Mouse (Mus musculus): ENCODE measurements around the gene Emg1. TPM values are rescaled to one million over a fixed set of nuclear protein-coding genes. Genes with fewer than 3 reads are reported as not detected.

The Emg1 gene
- total and polyA plus RNA-seq, 2 experiments: 46.0 to 97.4 TPM

GRCm38 (mm10) chr6:124738511-124739023 is 26.6 kb upstream of the Emg1 start, which contains the start of gene Ptpn6:
Gene Ptpn6 (minus strand): TSS chr6:124738714.
- Histone ChIP-seq H3K27ac (replicated peaks; ENCODE audit: insufficient read depth, low read depth, low read length) (peak within 1 kb of the TSS; percentile 63), H3K4me3 (ENCODE audit: insufficient read depth, low read depth, low read length) (peak within 1 kb of the TSS; percentile 45), H3K9ac (ENCODE audit: low read depth, low read length) (peak within 1 kb of the TSS; percentile 40), H3K27me3 (ENCODE audit: control insufficient read depth, insufficient read depth, low read length) (no peaks in the 10 kb centered on the region), H3K79me2 (ENCODE audit: control insufficient read depth, insufficient read depth, low read length) (no peaks in the 10 kb centered on the region; the same call in 1 of the 2 replicates), H3K36me3 (ENCODE audit: control insufficient read depth, insufficient read depth, low read length) (no peaks in the 10 kb centered on the region), H3K4me1 (ENCODE audit: control insufficient read depth, insufficient read depth, low read length) (peaks cover 18% of the 10 kb centered on the region)
- TF ChIP-seq POLR2A (IDR thresholded peaks at IDR 0.05; ENCODE audit: extremely low read depth, insufficient read depth, low read length): 0 out of 2 replicates have a peak, but pooled peaks have one; percentile 48
- no peak for TF ChIP-seq CTCF (IDR thresholded peaks at IDR 0.05; ENCODE audit: low read depth, low read length)
- WGBS: 14% methylated on average over 15 of the region's 15 CpGs
- DNase-seq (ENCODE audit: extremely low read depth, low read depth, low spot score): peak; percentile 96

DNA sequence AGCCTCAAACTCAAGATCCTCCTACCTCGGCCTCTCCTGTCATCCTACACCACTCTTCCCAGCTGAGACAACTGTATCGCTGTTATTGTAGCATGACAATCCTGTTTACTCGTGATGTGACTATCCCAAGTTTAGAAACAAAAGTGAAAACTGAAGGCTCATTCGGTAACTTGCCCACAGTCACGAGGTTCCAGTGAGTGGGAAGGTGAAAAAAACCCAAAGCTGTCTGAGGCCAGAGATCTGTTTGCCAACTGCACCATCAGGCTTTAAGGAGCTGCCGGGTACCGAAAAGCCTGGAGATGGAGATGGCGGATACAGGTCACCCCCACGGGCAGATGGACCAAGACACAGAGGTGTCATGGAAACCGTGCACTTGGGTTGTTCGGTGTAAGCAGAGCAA is 25.1 kb upstream of the Emg1 start:
- WGBS: 91% methylated on average over 11 of the region's 11 CpGs
- H3K79me2 ChIP-seq (ENCODE audit: control insufficient read depth, insufficient read depth, low read length): no peaks in the 10 kb centered on the region; the same call in 1 of the 2 replicates
- no peaks in the 10 kb centered on the region for H3K36me3 ChIP-seq (ENCODE audit: control insufficient read depth, insufficient read depth, low read length)
- TF ChIP-seq POLR2A (IDR thresholded peaks at IDR 0.05; ENCODE audit: extremely low read depth, insufficient read depth, low read length) (no peak), CTCF (IDR thresholded peaks at IDR 0.05; ENCODE audit: low read depth, low read length) (no peak)
- no peak overlapping the region for H3K9ac ChIP-seq (ENCODE audit: low read depth, low read length)
- no peak overlapping the region for H3K27ac ChIP-seq (replicated peaks; ENCODE audit: insufficient read depth, low read depth, low read length)
- DNase-seq (ENCODE audit: extremely low read depth, low read depth, low spot score): no peak
- H3K4me3 ChIP-seq (ENCODE audit: insufficient read depth, low read depth, low read length): no peak overlapping the region
- H3K4me1 ChIP-seq (ENCODE audit: control insufficient read depth, insufficient read depth, low read length): peaks cover 18% of the 10 kb centered on the region
- H3K27me3 ChIP-seq (ENCODE audit: control insufficient read depth, insufficient read depth, low read length): no peaks in the 10 kb centered on the region

DNA sequence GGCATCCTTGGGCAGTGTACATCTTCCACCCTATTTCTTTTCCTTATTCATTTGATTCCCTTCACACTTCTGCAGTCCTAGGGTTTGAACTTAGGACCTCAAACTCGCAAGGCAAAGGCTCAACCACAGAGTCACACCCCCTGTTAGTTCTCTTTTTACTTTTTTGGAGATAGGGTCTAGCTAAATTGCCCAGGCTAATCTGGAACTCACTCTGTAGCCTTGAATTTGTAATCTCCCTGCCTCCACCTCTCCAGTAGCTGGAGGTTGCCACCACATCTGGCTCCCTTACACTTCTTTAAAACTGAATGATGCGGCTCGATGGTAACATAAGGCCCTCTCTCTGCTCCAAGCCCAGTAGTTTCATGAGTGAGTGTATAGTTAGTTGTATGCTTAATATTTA is 22.4 kb upstream of the Emg1 start:
- Histone ChIP-seq H3K27ac (replicated peaks; ENCODE audit: insufficient read depth, low read depth, low read length) (no peak overlapping the region), H3K4me3 (ENCODE audit: insufficient read depth, low read depth, low read length) (no peak overlapping the region), H3K27me3 (ENCODE audit: control insufficient read depth, insufficient read depth, low read length) (no peaks in the 10 kb centered on the region), H3K4me1 (ENCODE audit: control insufficient read depth, insufficient read depth, low read length) (peaks cover 7% of the 10 kb centered on the region), H3K9ac (ENCODE audit: low read depth, low read length) (no peak overlapping the region), H3K36me3 (ENCODE audit: control insufficient read depth, insufficient read depth, low read length) (no peaks in the 10 kb centered on the region; the same call in 1 of the 2 replicates), H3K79me2 (ENCODE audit: control insufficient read depth, insufficient read depth, low read length) (no peaks in the 10 kb centered on the region; the same call in 1 of the 2 replicates)
- no peak for DNase-seq (ENCODE audit: extremely low read depth, low read depth, low spot score)
- no peak for TF ChIP-seq POLR2A (IDR thresholded peaks at IDR 0.05; ENCODE audit: extremely low read depth, insufficient read depth, low read length)
- no peak for TF ChIP-seq CTCF (IDR thresholded peaks at IDR 0.05; ENCODE audit: low read depth, low read length)
- 95% methylated on average over 3 of the region's 3 CpGs for WGBS

GRCm38 (mm10) chr6:124732476-124733370 is 20.7 kb upstream of the Emg1 start:
- no peaks in the 10 kb centered on the region for H3K4me1 ChIP-seq (ENCODE audit: control insufficient read depth, insufficient read depth, low read length)
- no peaks in the 10 kb centered on the region for H3K27me3 ChIP-seq (ENCODE audit: control insufficient read depth, insufficient read depth, low read length)
- H3K79me2 ChIP-seq (ENCODE audit: control insufficient read depth, insufficient read depth, low read length): no peaks in the 10 kb centered on the region; the same call in 1 of the 2 replicates
- DNase-seq (ENCODE audit: extremely low read depth, low read depth, low spot score): no peak
- H3K4me3 ChIP-seq (ENCODE audit: insufficient read depth, low read depth, low read length): peak overlapping the region; percentile 62
- no peak for TF ChIP-seq CTCF (IDR thresholded peaks at IDR 0.05; ENCODE audit: low read depth, low read length)
- 0 out of 2 replicates have a peak, but pooled peaks have one; percentile 18 for TF ChIP-seq POLR2A (IDR thresholded peaks at IDR 0.05; ENCODE audit: extremely low read depth, insufficient read depth, low read length)
- H3K27ac ChIP-seq (replicated peaks; ENCODE audit: insufficient read depth, low read depth, low read length): peak overlapping the region; percentile 56
- H3K36me3 ChIP-seq (ENCODE audit: control insufficient read depth, insufficient read depth, low read length): no peaks in the 10 kb centered on the region; the same call in 1 of the 2 replicates
- 73% methylated on average over 19 of the region's 19 CpGs for WGBS
- H3K9ac ChIP-seq (ENCODE audit: low read depth, low read length): peak overlapping the region; percentile 63

DNA sequence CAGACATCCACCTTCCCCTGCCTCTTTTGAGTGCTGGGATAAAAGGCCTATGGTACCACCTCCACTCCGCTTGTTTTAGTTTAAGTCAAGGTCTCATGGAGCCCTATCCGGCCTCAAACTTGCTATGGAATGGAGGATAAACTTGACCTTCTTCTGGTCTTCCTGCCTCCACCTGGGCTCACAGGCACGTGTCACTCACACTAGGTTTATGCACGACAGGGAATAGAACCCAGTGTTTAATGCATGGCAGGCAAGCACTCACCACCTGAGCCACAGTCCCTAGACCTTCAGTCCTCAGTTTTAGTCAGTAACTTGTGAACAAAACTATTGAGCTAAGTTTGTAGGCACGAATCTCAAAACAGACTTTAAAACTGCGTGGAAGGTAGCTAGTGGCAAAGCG is 19.1 kb upstream of the Emg1 start:
- TF ChIP-seq POLR2A (IDR thresholded peaks at IDR 0.05; ENCODE audit: extremely low read depth, insufficient read depth, low read length) (no peak), CTCF (IDR thresholded peaks at IDR 0.05; ENCODE audit: low read depth, low read length) (no peak)

More for the DNA sequence above, 19.1 kb upstream of the Emg1 start:
- H3K36me3 ChIP-seq (ENCODE audit: control insufficient read depth, insufficient read depth, low read length): no peaks in the 10 kb centered on the region; the same call in 1 of the 2 replicates
- H3K27ac ChIP-seq (replicated peaks; ENCODE audit: insufficient read depth, low read depth, low read length): no peak overlapping the region
- H3K79me2 ChIP-seq (ENCODE audit: control insufficient read depth, insufficient read depth, low read length): no peaks in the 10 kb centered on the region; the same call in 1 of the 2 replicates
- no peaks in the 10 kb centered on the region for H3K27me3 ChIP-seq (ENCODE audit: control insufficient read depth, insufficient read depth, low read length)
- H3K9ac ChIP-seq (ENCODE audit: low read depth, low read length): no peak overlapping the region
- 89% methylated on average over 7 of the region's 7 CpGs for WGBS
- DNase-seq (ENCODE audit: extremely low read depth, low read depth, low spot score): no peak
- H3K4me3 ChIP-seq (ENCODE audit: insufficient read depth, low read depth, low read length): no peak overlapping the region
- H3K4me1 ChIP-seq (ENCODE audit: control insufficient read depth, insufficient read depth, low read length): no peaks in the 10 kb centered on the region

Data from liver, adult 2 months (tissue).